Mouse (Mus musculus) small intestine, adult 2 months (tissue): ENCODE measurements around the gene Man2a1. TPM values are rescaled to one million over a fixed set of nuclear protein-coding genes. Genes with fewer than 3 reads are reported as not detected.

Source experiments
- H3K27ac ChIP-seq: fragments of 200-500 bp; 2 replicates; pipeline ENCODE4 v1.5.1; 2012; ENCODE audit warnings: low read depth, low read length, control low read depth, inconsistent platforms; ENCODE audit not compliant: insufficient read depth
- H3K27me3 ChIP-seq: fragments of 200-500 bp; 2 replicates; pipeline ENCODE4 v1.6.1; 2012; ENCODE audit warnings: mild to moderate bottlenecking, moderate library complexity, low read length, inconsistent platforms; ENCODE audit not compliant: control insufficient read depth, insufficient read depth
- H3K36me3 ChIP-seq: fragments of 200-500 bp; 2 replicates; pipeline ENCODE4 v1.6.1; 2012; ENCODE audit warnings: mild to moderate bottlenecking, low read length, control low read depth, inconsistent platforms; ENCODE audit not compliant: control insufficient read depth, insufficient read depth
- H3K4me1 ChIP-seq: fragments of 200-500 bp; 2 replicates; pipeline ENCODE4 v1.6.1; 2012; ENCODE audit warnings: low read length, inconsistent platforms, mixed read lengths; ENCODE audit not compliant: control insufficient read depth, insufficient read depth, insufficient read length
- H3K4me3 ChIP-seq: fragments of 200-500 bp; 2 replicates; pipeline ENCODE4 v1.5.1; 2012; ENCODE audit warnings: low read depth, mild to moderate bottlenecking, control low read depth, inconsistent platforms, low read length, moderate library complexity
- CTCF ChIP-seq: fragments of 200-500 bp; IDR thresholded peaks from 2 replicates; pipeline ENCODE4 v1.5.1; 2012; ENCODE audit warnings: low read depth, mild to moderate bottlenecking, control low read depth, inconsistent platforms, low read length, moderate library complexity, mixed read lengths; ENCODE audit not compliant: insufficient replicate concordance, insufficient read length; ENCODE audit errors: extremely low read depth
- POLR2A ChIP-seq: fragments of 200-500 bp; IDR thresholded peaks from 2 replicates; pipeline ENCODE4 v1.6.1; 2012; ENCODE audit warnings: low read depth, mild to moderate bottlenecking, control low read depth, inconsistent platforms, low read length, moderate library complexity
- WGBS: fragments of 180-500 bp; shearing (Covaris S2); methylation state at CpG from one replicate; pipeline ENCODE4 v1.1.7; 2018; 5-methylcytosine and 5-hydroxymethylcytosine counted together
- polyA plus RNA-seq: library from polyadenylated mRNA; depleted of rRNA; stranded (reverse); fragments of >200 nt; gene quantifications from 2 replicates; pipeline ENCODE4 v1.2.3, GENCODE M21; 2012

Gene Man2a1
- polyA plus RNA-seq, 1 experiment = 6.7 TPM

DNA sequence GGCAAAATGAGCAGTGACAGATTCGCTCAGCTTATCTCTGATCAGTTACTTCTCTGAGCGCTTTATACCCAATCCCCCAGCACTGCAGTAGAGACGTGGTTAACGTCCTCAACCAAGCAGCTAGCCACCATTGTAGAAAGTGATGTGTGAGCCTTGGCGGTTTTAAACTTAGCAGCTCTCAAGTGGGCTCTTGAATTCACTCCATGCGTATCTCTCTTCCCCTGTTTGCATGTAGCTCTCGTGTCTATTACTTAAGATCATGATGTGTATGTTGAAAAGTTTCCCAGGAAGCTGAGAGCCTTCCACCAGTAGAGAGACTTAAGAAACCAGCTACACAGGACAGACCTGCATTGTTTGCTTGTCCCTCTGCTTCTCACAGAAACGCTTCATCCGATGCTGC lies 46.9 kb downstream of the Man2a1 start:
- H3K4me1 ChIP-seq = peaks cover 7% of the 10 kb centered on the region; the same call in 1 of the 2 replicates
- TF ChIP-seq CTCF (no peak), POLR2A (no peak)
- no peak overlapping the region for H3K4me3 ChIP-seq
- no peaks in the 10 kb centered on the region for H3K27me3 ChIP-seq
- peaks cover 30% of the 10 kb centered on the region for H3K36me3 ChIP-seq
- 87% methylated on average over 9 of the region's 9 CpGs for WGBS
- H3K27ac ChIP-seq = no peak overlapping the region

- H3K36me3 ChIP-seq = peaks cover 40% of the 10 kb centered on the region
- no peaks in the 10 kb centered on the region for H3K27me3 ChIP-seq
- 96% methylated on average over 9 of the region's 9 CpGs for WGBS
- no peak for TF ChIP-seq POLR2A
- TF ChIP-seq CTCF = no peak
- H3K4me3 ChIP-seq = no peak overlapping the region
- H3K27ac ChIP-seq = no peak overlapping the region
- no peaks in the 10 kb centered on the region for H3K4me1 ChIP-seq
Measured at GRCm38 (mm10) chr17:64650702-64651101, 50.2 kb downstream of the Man2a1 start.

DNA sequence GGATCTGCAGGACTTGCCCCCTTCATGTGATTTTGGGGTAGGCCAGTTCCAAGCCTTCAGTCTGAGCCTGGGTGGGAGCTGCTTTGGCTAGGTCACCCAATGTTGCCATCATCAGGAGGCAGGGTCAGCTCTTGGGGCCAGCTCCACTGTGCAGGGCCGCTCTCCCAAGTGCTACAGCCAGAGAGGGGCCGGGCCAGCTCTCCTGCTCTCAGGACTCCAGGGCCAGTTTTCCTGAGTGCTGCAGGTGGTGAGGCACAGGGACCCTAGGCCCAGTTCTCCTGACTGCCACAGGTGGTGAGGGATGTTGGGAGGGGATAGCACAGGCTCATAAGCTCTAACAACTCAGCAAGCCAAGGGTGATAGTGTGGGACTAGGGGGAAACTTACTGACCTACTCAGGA lies 53.1 kb downstream of the Man2a1 start:
- H3K27me3 ChIP-seq = no peaks in the 10 kb centered on the region
- H3K4me3 ChIP-seq = no peak overlapping the region
- H3K27ac ChIP-seq = no peak overlapping the region
- 100% methylated on average over 2 of the region's 2 CpGs for WGBS
- no peaks in the 10 kb centered on the region for H3K4me1 ChIP-seq
- peaks cover 32% of the 10 kb centered on the region for H3K36me3 ChIP-seq
- TF ChIP-seq CTCF (no peak), POLR2A (no peak)

DNA sequence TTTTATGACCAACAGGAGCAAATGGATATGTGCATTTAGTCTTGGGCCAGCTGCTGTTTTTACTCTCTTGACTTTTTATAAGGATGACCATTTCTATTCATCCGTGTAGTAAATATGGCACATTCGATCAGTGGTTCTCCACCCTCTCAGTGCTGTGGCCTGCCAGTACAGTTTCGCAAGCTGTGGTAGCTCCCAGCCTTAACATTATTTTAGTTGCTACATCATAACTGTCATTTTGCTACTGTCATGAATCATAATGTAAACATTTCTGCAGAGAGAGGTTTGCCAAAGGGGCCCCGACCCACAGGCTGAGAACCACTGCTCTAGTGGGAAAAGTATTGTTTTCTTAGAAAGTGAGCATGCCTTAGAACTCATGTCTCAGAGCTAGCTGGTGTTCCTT lies 59.1 kb downstream of the Man2a1 start:
- no peak for TF ChIP-seq POLR2A
- no peak for TF ChIP-seq CTCF
- no peaks in the 10 kb centered on the region for H3K4me1 ChIP-seq
- no peak overlapping the region for H3K27ac ChIP-seq
- 78% methylated on average over 4 of the region's 4 CpGs for WGBS
- H3K4me3 ChIP-seq = no peak overlapping the region
- no peaks in the 10 kb centered on the region for H3K27me3 ChIP-seq
- H3K36me3 ChIP-seq = peaks cover 22% of the 10 kb centered on the region

DNA sequence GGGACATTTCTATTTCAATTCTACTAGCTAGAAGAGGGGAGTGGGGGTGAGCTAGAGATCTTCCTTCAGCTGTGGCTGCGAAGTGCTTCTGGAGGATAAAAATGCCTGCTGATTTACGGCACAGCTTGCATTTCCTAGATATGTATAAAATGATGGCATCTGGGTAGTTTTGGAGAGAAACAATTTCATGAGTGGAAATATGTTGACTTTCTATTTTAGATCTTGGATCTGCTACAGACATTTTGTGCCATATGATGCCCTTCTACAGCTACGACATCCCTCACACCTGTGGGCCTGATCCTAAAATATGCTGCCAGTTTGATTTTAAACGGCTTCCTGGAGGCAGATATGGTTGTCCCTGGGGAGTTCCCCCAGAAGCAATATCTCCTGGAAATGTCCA lies 66.0 kb downstream of the Man2a1 start:
- Histone ChIP-seq H3K4me1 (no peaks in the 10 kb centered on the region), H3K27ac (no peak overlapping the region), H3K36me3 (peaks cover 39% of the 10 kb centered on the region), H3K4me3 (no peak overlapping the region), H3K27me3 (no peaks in the 10 kb centered on the region)
- TF ChIP-seq POLR2A = no peak
- TF ChIP-seq CTCF = no peak
- WGBS = 90% methylated on average over 4 of the region's 4 CpGs

- WGBS = 71% methylated on average over 5 of the region's 5 CpGs
Measured at GRCm38 (mm10) chr17:64668504-64668903, 68.0 kb downstream of the Man2a1 start.

GRCm38 (mm10) chr17:64674401-64674800 lies 73.9 kb downstream of the Man2a1 start:
- H3K4me1 ChIP-seq = peaks cover 5% of the 10 kb centered on the region; the same call in 1 of the 2 replicates
- no peak overlapping the region for H3K4me3 ChIP-seq
- peaks cover 52% of the 10 kb centered on the region for H3K36me3 ChIP-seq
- no peak overlapping the region for H3K27ac ChIP-seq
- WGBS = 87% methylated on average over 1 of the region's 1 CpGs
- H3K27me3 ChIP-seq = no peaks in the 10 kb centered on the region
- no peak for TF ChIP-seq CTCF
- TF ChIP-seq POLR2A = no peak

More at GRCm38 (mm10) chr17:64668504-64668903, 68.0 kb downstream of the Man2a1 start:
- Histone ChIP-seq H3K27ac (no peak overlapping the region), H3K27me3 (no peaks in the 10 kb centered on the region), H3K4me3 (no peak overlapping the region), H3K4me1 (no peaks in the 10 kb centered on the region), H3K36me3 (peaks cover 50% of the 10 kb centered on the region)
- TF ChIP-seq POLR2A (no peak), CTCF (no peak)
